Mouse (Mus musculus) lung, postnatal 0 days (tissue): ENCODE data around the gene Park7. TPM values are rescaled to one million over a fixed set of nuclear protein-coding genes. Genes with fewer than 3 reads are reported as not detected.

Source experiments
- ATAC-seq: fragments of 200-750 bp; cut with Nextera tagmentation; 2 replicates; pipeline ENCODE4 v1.8.0; 2017; ENCODE audit warnings: moderate library complexity
- DNase-seq: peaks from one replicate; pipeline ENCODE4 v3.0.0-alpha.2; 2016; ENCODE audit warnings: low spot score
- H3K27ac ChIP-seq: fragments of 300-500 bp; sonication (generic); 2 replicates; pipeline ENCODE4 v1.5.1; 2014; ENCODE audit warnings: antibody characterized with exemption, mild to moderate bottlenecking, low read length, mixed read lengths
- H3K27me3 ChIP-seq: fragments of 300-500 bp; sonication (generic); replicated peaks from 2 replicates; pipeline ENCODE4 v1.6.1; 2014; ENCODE audit warnings: low read length, mixed read lengths; ENCODE audit not compliant: insufficient read depth
- H3K36me3 ChIP-seq: fragments of 300-500 bp; sonication (generic); 2 replicates; pipeline ENCODE4 v1.6.1; 2014; ENCODE audit warnings: low read length, mixed read lengths; ENCODE audit not compliant: insufficient read depth
- H3K4me1 ChIP-seq: fragments of 300-500 bp; sonication (generic); 2 replicates; pipeline ENCODE4 v1.6.1; 2014; ENCODE audit warnings: antibody characterized with exemption, low read depth, low read length, mixed read lengths; ENCODE audit not compliant: insufficient read depth
- H3K4me2 ChIP-seq: fragments of 300-500 bp; sonication (generic); replicated peaks from 2 replicates; pipeline ENCODE4 v1.6.1; 2014; ENCODE audit warnings: low read depth, mild to moderate bottlenecking, low read length, moderate library complexity, mixed read lengths
- H3K4me3 ChIP-seq: fragments of 300-500 bp; sonication (generic); 2 replicates; pipeline ENCODE4 v1.5.1; 2014; ENCODE audit warnings: low read depth, low read length
- H3K9ac ChIP-seq: fragments of 300-500 bp; sonication (generic); replicated peaks from 2 replicates; pipeline ENCODE4 v1.6.1; 2014; ENCODE audit warnings: low read depth, mild to moderate bottlenecking
- H3K9me3 ChIP-seq: fragments of 300-500 bp; sonication (generic); 2 replicates; pipeline ENCODE4 v1.6.1; 2016; ENCODE audit warnings: low read length, mixed read lengths
- CTCF ChIP-seq: IDR thresholded peaks from 2 replicates; pipeline ENCODE4 v1.5.1; 2016; ENCODE audit warnings: antibody characterized with exemption, mild to moderate bottlenecking
- EP300 ChIP-seq: IDR thresholded peaks from 2 replicates; pipeline ENCODE4 v1.6.1; 2016; ENCODE audit warnings: antibody characterized with exemption, mild to moderate bottlenecking, control low read depth
- WGBS: fragments of 180-500 bp; shearing (Covaris S2); extraction: QIAGEN DNeasy Blood & Tissue Kit; methylation state at CpG from one replicate; pipeline ENCODE4 v1.1.7; 2014; 5-methylcytosine and 5-hydroxymethylcytosine counted together
- polyA plus RNA-seq: library from polyadenylated mRNA; unstranded; fragments of >200 nt; fragmentation: Nextera tagmentation; extraction: Ambion mirVana; gene quantifications from 2 replicates; pipeline ENCODE4 v1.2.1, GENCODE M21; 2015

The Park7 gene
- polyA plus RNA-seq, 1 experiment from 2014 or later: 241 TPM

DNA sequence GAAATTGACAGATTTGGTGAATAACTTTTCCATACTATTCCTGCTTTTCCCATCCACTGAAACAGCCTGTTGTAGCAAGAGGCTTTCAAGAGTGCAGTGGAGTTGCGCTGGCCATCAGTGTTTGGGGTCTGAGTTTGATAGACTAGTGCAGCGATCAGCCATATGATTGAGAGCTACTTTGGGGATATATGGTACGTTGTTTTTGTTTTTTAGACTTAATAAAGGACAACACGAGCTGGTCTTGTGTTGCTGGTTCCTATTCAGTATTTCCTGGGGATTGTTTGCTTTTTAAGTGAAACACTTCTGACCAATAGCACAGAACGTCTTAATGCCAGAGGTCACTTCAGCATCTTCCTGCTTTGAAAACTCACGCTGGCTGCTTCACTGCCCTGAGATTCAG, 46.1 kb downstream of the Park7 start:
- peaks cover 33% of the 10 kb centered on the region for H3K4me1 ChIP-seq
- peak overlapping the region; percentile 21; the same call in 1 of the 2 replicates for H3K27ac ChIP-seq
- TF ChIP-seq EP300 (no peak), CTCF (no peak)
- H3K4me2 ChIP-seq: no peak overlapping the region
- H3K27me3 ChIP-seq: no peaks in the 10 kb centered on the region
- WGBS: 55% methylated on average over 6 of the region's 6 CpGs
- no peak overlapping the region for H3K9ac ChIP-seq
- DNase-seq (no peak), ATAC-seq (no peak)
- H3K4me3 ChIP-seq: no peak overlapping the region
- H3K9me3 ChIP-seq: no peaks in the 10 kb centered on the region
- H3K36me3 ChIP-seq: peaks cover 17% of the 10 kb centered on the region

DNA sequence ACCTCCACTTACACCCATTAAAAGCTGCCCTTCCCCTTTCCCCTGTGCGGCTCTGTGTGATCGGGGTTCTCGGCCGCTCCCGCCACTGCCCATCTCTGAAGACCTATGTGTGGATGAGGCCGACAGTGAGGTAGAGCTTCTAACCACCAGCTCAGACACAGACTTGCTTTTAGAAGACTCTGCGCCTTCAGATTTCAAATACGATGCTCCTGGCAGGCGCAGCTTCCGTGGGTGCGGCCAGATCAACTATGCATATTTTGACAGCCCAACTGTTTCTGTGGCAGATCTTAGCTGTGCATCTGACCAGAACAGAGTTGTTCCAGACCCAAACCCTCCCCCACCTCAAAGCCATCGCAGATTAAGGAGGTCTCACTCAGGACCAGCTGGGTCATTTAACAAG, 47.7 kb downstream of the Park7 start:
- ATAC-seq: no peak
- Histone ChIP-seq H3K9me3 (no peaks in the 10 kb centered on the region), H3K4me1 (peaks cover 30% of the 10 kb centered on the region), H3K27ac (no peak overlapping the region), H3K4me3 (no peak overlapping the region), H3K9ac (no peak overlapping the region), H3K27me3 (no peaks in the 10 kb centered on the region), H3K4me2 (no peak overlapping the region), H3K36me3 (peaks cover 17% of the 10 kb centered on the region)
- TF ChIP-seq EP300 (no peak), CTCF (no peak)
- WGBS: 92% methylated on average over 12 of the region's 12 CpGs
- no peak for DNase-seq

DNA sequence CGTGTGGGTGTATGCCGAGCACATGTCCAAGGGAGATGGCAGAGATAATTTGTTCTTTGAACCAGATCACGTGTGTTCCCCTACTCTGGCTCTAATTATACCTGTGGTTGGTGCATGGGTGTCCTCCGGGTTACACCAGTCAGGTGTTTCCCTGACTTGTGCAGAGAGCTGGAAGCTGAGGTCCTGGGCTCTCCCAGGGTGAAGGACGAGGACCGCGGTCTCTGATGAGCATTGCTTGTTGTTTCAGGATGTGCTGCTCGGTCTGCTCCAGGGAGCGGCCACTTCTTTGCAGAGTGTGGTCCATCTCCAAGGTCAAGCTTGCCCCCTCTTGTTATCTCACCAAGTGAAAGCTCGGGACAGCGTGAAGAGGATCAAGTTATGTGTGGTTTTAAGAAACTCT, 48.2 kb downstream of the Park7 start:
- WGBS: 89% methylated on average over 11 of the region's 11 CpGs
- H3K9ac ChIP-seq: no peak overlapping the region
- DNase-seq: no peak
- H3K36me3 ChIP-seq: peaks cover 17% of the 10 kb centered on the region
- no peak for ATAC-seq
- H3K4me1 ChIP-seq: peaks cover 29% of the 10 kb centered on the region
- TF ChIP-seq EP300 (no peak), CTCF (no peak)
- H3K4me3 ChIP-seq: no peak overlapping the region
- no peaks in the 10 kb centered on the region for H3K27me3 ChIP-seq
- no peak overlapping the region for H3K4me2 ChIP-seq
- no peaks in the 10 kb centered on the region for H3K9me3 ChIP-seq
- no peak overlapping the region for H3K27ac ChIP-seq

DNA sequence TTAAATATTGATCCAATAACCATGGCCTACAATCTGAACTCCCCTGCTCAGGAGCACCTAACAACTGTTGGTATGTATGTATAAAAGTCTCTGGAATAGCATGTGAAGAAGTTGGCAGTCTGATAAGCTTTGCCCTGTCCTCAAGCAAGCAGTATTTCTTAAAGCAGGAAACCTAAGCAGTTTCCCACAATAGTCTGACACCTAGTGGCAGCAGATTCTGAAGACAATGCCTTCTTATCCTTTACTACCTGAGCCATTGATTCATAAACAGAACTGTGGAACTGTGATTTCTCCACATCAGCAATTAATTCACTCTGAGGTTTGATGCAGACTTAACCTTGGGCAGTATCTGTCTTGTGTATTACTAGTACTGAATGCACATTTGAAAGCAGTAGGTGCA, 48.9 kb downstream of the Park7 start:
- Histone ChIP-seq H3K4me1 (peaks cover 22% of the 10 kb centered on the region), H3K4me2 (no peak overlapping the region), H3K27ac (no peak overlapping the region), H3K9me3 (no peaks in the 10 kb centered on the region), H3K9ac (no peak overlapping the region), H3K4me3 (no peak overlapping the region), H3K36me3 (peaks cover 17% of the 10 kb centered on the region), H3K27me3 (no peaks in the 10 kb centered on the region)
- ATAC-seq: no peak
- TF ChIP-seq CTCF (peak; percentile 68), EP300 (no peak)
- DNase-seq: peak; percentile 59

DNA sequence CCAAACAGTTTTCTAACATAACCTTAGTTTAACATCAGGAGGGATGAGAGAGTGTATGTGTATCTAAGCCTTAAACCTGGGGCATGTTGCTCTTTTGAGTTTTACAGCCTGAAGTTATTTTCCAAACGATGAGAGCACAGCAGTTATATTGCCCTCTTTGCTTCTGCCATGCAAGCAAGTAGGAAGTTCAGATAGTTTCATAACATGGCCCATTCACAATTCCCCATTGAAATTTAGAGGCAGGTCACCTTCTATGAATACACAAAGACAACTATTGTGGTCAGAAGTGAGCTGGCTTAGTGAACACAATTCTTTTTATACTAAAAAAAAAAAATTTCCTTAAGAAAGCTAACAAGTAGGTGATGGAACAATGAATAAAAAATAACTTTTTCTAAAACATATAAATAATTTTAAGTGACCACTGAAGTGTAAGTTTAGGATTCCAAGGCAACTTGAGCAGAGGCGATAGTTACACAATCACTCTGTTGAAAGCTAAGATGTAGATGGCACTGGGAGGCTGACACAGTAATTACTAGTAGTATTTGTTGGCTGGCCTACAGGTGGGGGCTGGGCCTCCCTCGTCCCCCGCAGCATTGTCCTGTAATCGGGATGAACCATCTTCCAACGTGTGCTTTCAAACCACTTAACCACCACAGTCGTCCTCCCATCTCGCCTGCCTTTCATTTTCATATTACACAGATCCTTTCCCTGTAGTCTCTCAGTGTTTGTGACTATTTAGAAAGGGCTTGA, 51.4 kb downstream of the Park7 start:
- Histone ChIP-seq H3K4me2 (no peak overlapping the region), H3K36me3 (peaks cover 17% of the 10 kb centered on the region), H3K9me3 (no peaks in the 10 kb centered on the region), H3K4me3 (no peak overlapping the region), H3K4me1 (peaks cover 8% of the 10 kb centered on the region), H3K27me3 (no peaks in the 10 kb centered on the region), H3K9ac (no peak overlapping the region), H3K27ac (no peak overlapping the region)
- WGBS: 44% methylated on average over 8 of the region's 8 CpGs
- DNase-seq (peak; percentile 51), ATAC-seq (no peak)
- TF ChIP-seq CTCF: no peak
- TF ChIP-seq EP300: 0 out of 2 replicates have a peak, but pooled peaks have one; percentile 25

DNA sequence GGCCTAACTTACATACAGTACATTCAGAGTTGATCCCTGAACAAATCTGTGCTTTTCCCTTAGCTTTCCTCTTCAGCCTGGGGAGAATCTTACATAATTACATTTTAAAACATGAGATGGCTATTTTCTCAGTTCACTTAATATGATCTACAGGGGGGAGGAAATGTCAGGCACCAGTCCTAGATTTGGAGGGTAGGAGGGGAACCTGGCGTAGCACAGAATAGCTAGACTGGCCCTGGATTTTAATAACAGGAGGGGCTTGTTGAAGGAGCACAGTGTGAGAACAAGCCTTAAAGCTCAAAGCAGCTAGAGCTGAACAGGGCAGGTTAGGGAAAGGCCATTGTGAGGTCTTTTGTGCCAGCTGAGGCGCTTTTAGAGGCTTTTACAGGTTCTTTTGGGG, 53.1 kb downstream of the Park7 start:
- no peak for ATAC-seq
- DNase-seq: no peak
- H3K4me1 ChIP-seq: peaks cover 8% of the 10 kb centered on the region
- peak overlapping the region; percentile 62; the same call in 1 of the 2 replicates for H3K4me2 ChIP-seq
- H3K9me3 ChIP-seq: no peaks in the 10 kb centered on the region
- TF ChIP-seq EP300 (no peak), CTCF (no peak)
- H3K4me3 ChIP-seq: no peak overlapping the region
- H3K36me3 ChIP-seq: peaks cover 4% of the 10 kb centered on the region
- H3K27ac ChIP-seq: peak overlapping the region; percentile 22; the same call in 1 of the 2 replicates
- H3K27me3 ChIP-seq: no peaks in the 10 kb centered on the region
- 67% methylated on average over 2 of the region's 2 CpGs for WGBS
- H3K9ac ChIP-seq: no peak overlapping the region
